Mouse (Mus musculus): ENCODE measurements around the gene Prcd. TPM values are rescaled to one million over a fixed set of nuclear protein-coding genes. Genes with fewer than 3 reads are reported as not detected.

The Prcd gene
- total RNA-seq, 1 experiment, result 2.0 TPM

DNA sequence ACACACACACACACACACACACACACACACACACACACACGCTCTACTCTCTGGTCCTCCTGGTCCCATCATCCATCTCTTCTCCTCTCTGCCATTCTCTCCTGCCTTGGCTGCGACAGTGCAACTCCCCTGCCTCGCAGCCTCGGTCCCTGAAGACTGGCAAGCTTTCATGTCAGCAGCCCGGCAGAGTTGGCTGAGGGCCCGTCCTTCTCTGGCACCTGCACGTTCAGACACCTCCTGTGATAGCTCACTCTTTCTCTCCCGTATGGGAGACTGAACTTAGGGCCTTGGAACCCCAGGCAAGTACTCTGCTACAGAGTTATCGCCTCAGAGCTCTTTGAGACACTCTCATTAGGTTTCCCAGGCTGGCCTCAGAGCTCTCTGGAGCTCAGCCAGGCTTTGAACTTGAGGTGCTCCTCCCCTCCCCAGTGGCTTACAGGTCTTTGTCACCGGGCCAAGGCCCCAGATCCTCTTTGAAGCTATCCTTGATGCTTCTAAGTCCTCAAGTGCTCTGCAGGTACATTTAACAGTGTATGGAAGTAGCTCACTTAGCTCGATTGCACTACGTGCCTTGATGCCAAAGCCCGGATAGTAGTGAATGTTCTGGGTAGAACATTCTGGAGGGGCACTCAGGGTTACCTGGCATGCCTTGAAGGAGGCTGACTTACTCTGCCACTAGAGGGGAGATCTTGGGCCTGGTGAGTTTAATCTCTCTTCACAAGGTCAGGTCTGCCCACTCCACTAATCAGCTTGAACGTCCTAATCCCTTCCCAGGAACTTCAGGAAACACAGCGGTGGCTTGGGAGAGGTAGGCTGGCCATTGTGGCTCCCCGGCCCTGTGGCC is 3.2 kb downstream of the Prcd start:
- Histone ChIP-seq H3K36me3 (ENCODE audit: control insufficient read depth, insufficient read depth, low read length, poor library complexity, severe bottlenecking) (no peaks in the 10 kb centered on the region), H3K27ac (ENCODE audit: insufficient read depth, low read depth, low read length, poor library complexity, severe bottlenecking) (no peak overlapping the region), H3K4me3 (ENCODE audit: insufficient read depth in 1 of 2, low read depth in 1 of 2, low read length in 2 of 2, poor library complexity in 1 of 2, severe bottlenecking in 1 of 2) (peak overlapping the region; percentile 42 to 72; a peak in 1 of 4 replicates), H3K4me1 (ENCODE audit: control insufficient read depth in 2 of 2, insufficient read depth in 2 of 2, low read length in 2 of 2, poor library complexity in 1 of 2) (peaks cover 0 to 26% of the 10 kb centered on the region in 2 experiments; a peak in 2 of 4 replicates), H3K9ac (ENCODE audit: insufficient read depth, low read depth, low read length, poor library complexity, severe bottlenecking) (peak overlapping the region; percentile 59; the same call in 1 of the 2 replicates), H3K9me3 (ENCODE audit: control insufficient read depth, insufficient read depth, low read depth, low read length) (no peaks in the 10 kb centered on the region)
- TF ChIP-seq CHD2 (IDR thresholded peaks at IDR 0.05; ENCODE audit: low read depth, low read length) (no peak), HCFC1 (IDR thresholded peaks at IDR 0.05; ENCODE audit: borderline replicate concordance, insufficient read depth, low read length) (no peak), ZNF384 (IDR thresholded peaks at IDR 0.05; ENCODE audit: low read depth, low read length) (no peak), ZC3H11A (IDR thresholded peaks at IDR 0.05; ENCODE audit: borderline replicate concordance, low read depth, low read length) (no peak), MAFK (IDR thresholded peaks at IDR 0.05; ENCODE audit: insufficient read depth, low read depth, low read length) (no peak)
- no peak for DNase-seq (ENCODE audit: low read depth, low spot score)
- in situ Hi-C loops (cut with MboI; ENCODE audit: low sequenced_read_pairs in 2 of 2, unreplicated experiment in 2 of 2), result no loop called here

DNA sequence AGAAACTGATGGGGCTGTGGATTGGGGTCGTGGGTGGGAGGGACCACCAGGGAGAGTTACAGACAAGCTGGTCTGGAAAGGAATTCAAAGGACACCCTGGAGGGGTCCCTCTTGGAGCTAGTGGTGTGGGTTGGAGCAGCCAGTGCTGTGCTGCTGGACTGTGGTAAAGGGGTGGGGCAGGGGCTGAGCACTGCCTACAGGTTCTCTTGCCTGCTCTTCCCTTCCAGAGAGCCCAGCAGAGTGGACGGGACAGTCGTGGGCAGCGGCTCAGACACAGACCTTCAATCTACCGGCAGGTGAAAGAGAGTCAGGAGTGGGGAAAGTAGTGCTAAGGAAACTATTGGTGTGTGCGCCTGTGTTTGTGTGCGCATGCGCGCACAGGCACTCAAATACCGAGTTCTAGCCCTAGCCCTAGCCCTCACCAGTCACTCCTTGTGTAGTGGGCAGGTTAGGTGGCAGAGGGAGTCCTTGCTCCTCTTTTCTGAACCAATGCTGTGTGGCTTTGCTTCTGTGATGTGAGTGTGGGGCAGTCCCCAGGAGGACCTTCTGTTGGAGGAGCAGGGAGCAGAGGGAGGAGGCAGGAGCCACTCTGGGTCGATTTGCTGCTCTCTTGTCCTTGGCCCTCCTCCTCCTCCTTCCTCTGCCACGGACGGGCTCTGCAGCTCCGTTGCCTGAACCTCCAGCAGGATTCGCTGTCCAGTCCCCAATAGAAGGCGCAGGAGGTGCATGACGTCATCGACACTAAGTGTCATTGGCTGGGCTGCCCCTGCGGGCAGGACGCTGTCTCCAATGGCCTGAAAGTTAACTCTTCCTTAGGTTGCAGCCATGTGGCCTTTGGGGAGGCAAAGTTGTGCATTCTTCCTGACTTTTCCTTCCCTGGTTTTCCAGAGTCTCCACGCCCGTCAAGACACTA is 4.2 kb downstream of the Prcd start:
- TF ChIP-seq CHD2 (IDR thresholded peaks at IDR 0.05; ENCODE audit: low read depth, low read length) (0 out of 2 replicates have a peak, but pooled peaks have one; percentile 19), HCFC1 (IDR thresholded peaks at IDR 0.05; ENCODE audit: borderline replicate concordance, insufficient read depth, low read length) (no peak)
- Histone ChIP-seq H3K9me3 (ENCODE audit: control insufficient read depth, insufficient read depth, low read depth, low read length) (no peaks in the 10 kb centered on the region), H3K9ac (ENCODE audit: insufficient read depth, low read depth, low read length, poor library complexity, severe bottlenecking) (peak overlapping the region; percentile 65; the same call in 1 of the 2 replicates), H3K4me3 (ENCODE audit: insufficient read depth in 1 of 2, low read depth in 1 of 2, low read length in 2 of 2, poor library complexity in 1 of 2, severe bottlenecking in 1 of 2) (peak overlapping the region; percentile 42 to 72), H3K4me1 (ENCODE audit: control insufficient read depth in 2 of 2, insufficient read depth in 2 of 2, low read length in 2 of 2, poor library complexity in 1 of 2) (peaks cover 0 to 29% of the 10 kb centered on the region in 2 experiments; a peak in 2 of 4 replicates), H3K36me3 (ENCODE audit: control insufficient read depth, insufficient read depth, low read length, poor library complexity, severe bottlenecking) (no peaks in the 10 kb centered on the region), H3K27ac (ENCODE audit: insufficient read depth, low read depth, low read length, poor library complexity, severe bottlenecking) (peak overlapping the region; percentile 50; the same call in 1 of the 2 replicates)
- peak; percentile 96 for DNase-seq (ENCODE audit: low read depth, low spot score)
- in situ Hi-C loops (cut with MboI; ENCODE audit: low sequenced_read_pairs in 2 of 2, unreplicated experiment in 2 of 2), result no loop called here

DNA sequence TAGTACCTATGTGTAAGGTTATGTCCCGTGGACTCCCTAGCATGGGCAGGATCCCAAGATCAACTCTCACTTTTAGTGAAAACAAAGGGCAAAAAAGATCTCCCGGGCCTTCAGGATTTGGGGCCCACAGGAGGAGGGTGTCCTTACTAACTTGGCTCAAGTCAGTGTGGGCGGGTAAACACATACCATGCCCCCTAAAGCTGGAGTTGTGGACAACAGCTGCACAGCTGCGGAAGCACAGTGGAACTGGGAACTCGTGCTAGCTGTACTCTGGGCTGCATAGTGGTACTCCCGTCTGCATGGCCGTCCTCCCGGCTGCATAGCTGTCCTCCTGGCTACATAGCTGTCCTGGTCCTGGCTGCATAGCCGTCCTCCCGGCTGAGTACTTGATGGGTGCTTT is 4.9 kb downstream of the Prcd start:
- Histone ChIP-seq H3K9me3 (ENCODE audit: control insufficient read depth, insufficient read depth, low read depth, low read length) (no peaks in the 10 kb centered on the region), H3K27ac (ENCODE audit: insufficient read depth, low read depth, low read length, poor library complexity, severe bottlenecking) (no peak overlapping the region), H3K36me3 (ENCODE audit: control insufficient read depth, insufficient read depth, low read length, poor library complexity, severe bottlenecking) (no peaks in the 10 kb centered on the region), H3K9ac (ENCODE audit: insufficient read depth, low read depth, low read length, poor library complexity, severe bottlenecking) (peak overlapping the region; percentile 15; the same call in 1 of the 2 replicates), H3K4me3 (ENCODE audit: insufficient read depth in 1 of 2, low read depth in 1 of 2, low read length in 2 of 2, poor library complexity in 1 of 2, severe bottlenecking in 1 of 2) (no peak overlapping the region), H3K4me1 (ENCODE audit: control insufficient read depth in 2 of 2, insufficient read depth in 2 of 2, low read length in 2 of 2, poor library complexity in 1 of 2) (peaks cover 0 to 33% of the 10 kb centered on the region in 2 experiments; a peak in 2 of 4 replicates)
- DNase-seq (ENCODE audit: low read depth, low spot score), result no peak
- TF ChIP-seq CHD2 (IDR thresholded peaks at IDR 0.05; ENCODE audit: low read depth, low read length), result no peak
- TF ChIP-seq ZC3H11A (IDR thresholded peaks at IDR 0.05; ENCODE audit: borderline replicate concordance, low read depth, low read length), result no peak
- no peak for TF ChIP-seq MAFK (IDR thresholded peaks at IDR 0.05; ENCODE audit: insufficient read depth, low read depth, low read length)
- no peak for TF ChIP-seq ZNF384 (IDR thresholded peaks at IDR 0.05; ENCODE audit: low read depth, low read length)
- no peak for TF ChIP-seq HCFC1 (IDR thresholded peaks at IDR 0.05; ENCODE audit: borderline replicate concordance, insufficient read depth, low read length)
- in situ Hi-C loops (cut with MboI; ENCODE audit: low sequenced_read_pairs in 2 of 2, unreplicated experiment in 2 of 2), result no loop called here

DNA sequence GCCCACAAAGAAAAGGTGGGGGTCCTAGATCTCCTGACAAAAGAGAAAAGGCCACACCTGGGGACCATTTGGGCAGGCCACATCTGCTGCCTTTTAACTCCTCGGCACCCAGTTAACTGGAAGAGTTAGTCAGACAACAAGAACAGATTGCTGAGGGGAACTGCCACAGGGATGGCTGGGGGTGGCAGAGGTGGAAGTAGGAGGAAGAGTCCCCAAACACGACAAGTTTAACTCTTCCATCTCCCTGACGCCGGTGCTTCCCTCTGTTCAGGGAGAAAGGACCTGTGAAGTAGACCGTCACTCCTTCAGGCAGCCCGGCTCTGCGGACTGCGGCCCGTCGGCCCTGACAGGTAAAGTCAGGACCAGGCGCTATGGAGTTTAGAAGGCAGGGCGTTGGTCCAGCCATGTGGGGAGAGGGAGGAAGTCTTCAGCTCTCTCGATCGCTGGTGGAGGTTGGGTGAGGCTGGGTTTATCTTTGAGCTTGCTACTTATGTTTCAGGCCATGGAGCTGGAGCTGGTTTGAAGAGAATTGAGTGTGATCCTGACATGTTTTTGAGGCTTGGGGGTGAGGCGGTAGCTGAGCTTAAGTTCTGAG is 5.8 kb downstream of the Prcd start:
- H3K4me3 ChIP-seq (ENCODE audit: insufficient read depth in 1 of 2, low read depth in 1 of 2, low read length in 2 of 2, poor library complexity in 1 of 2, severe bottlenecking in 1 of 2), result peak overlapping the region; percentile 23 to 26; a peak in 2 of 4 replicates
- no peak for DNase-seq (ENCODE audit: low read depth, low spot score)
- H3K36me3 ChIP-seq (ENCODE audit: control insufficient read depth, insufficient read depth, low read length, poor library complexity, severe bottlenecking), result no peaks in the 10 kb centered on the region
- peaks cover 0 to 32% of the 10 kb centered on the region in 2 experiments; a peak in 2 of 4 replicates for H3K4me1 ChIP-seq (ENCODE audit: control insufficient read depth in 2 of 2, insufficient read depth in 2 of 2, low read length in 2 of 2, poor library complexity in 1 of 2)
- in situ Hi-C loops (cut with MboI; ENCODE audit: low sequenced_read_pairs in 2 of 2, unreplicated experiment in 2 of 2), result no loop called here
- TF ChIP-seq HCFC1 (IDR thresholded peaks at IDR 0.05; ENCODE audit: borderline replicate concordance, insufficient read depth, low read length), result no peak
- peak overlapping the region; percentile 29; the same call in 1 of the 2 replicates for H3K9ac ChIP-seq (ENCODE audit: insufficient read depth, low read depth, low read length, poor library complexity, severe bottlenecking)
- no peak overlapping the region for H3K27ac ChIP-seq (ENCODE audit: insufficient read depth, low read depth, low read length, poor library complexity, severe bottlenecking)
- H3K9me3 ChIP-seq (ENCODE audit: control insufficient read depth, insufficient read depth, low read depth, low read length), result no peaks in the 10 kb centered on the region
